Mouse (Mus musculus) erythroblast, adult 5-6 weeks (primary cell): ENCODE data around the gene Clpx. TPM values are rescaled to one million over a fixed set of nuclear protein-coding genes. Genes with fewer than 3 reads are reported as not detected.
"Not testable (repeated sequence)": the region's sequence is repeated elsewhere in the genome, so short reads cannot be mapped to it uniquely, and the experiment has no call there.

ENCODE experiments used
- ATAC-seq: replicated peaks from 2 replicates; pipeline ENCODE4 v1.8.0; 2016; ENCODE audit warnings: moderate number of reproducible peaks, mild to moderate bottlenecking, moderate TSS enrichment, inconsistent platforms; ENCODE audit not compliant: poor library complexity, low FRiP score, severe bottlenecking
- total RNA-seq, 2 experiments: library from RNA; stranded (forward) in 1 of 2; stranded (reverse) in 1 of 2; fragments of 150-400 nt in 1 of 2; fragments of 200-764, 138-1000 nt in 1 of 2; gene quantifications; 2 replicates each; pipeline versions ENCODE4 v1.2.3 to v1.2.4; 2015 to 2017; ENCODE audit warnings: low replicate concordance in 2 of 2

The Clpx gene
- total RNA-seq, 2 experiments from 2014 or later: 20.8 to 34.5 TPM

GRCm38 (mm10) chr9:65339146-65339545, 45.1 kb downstream of the Clpx start:
- no peak for ATAC-seq

GRCm38 (mm10) chr9:65340414-65340813, 46.4 kb downstream of the Clpx start:
- no peak for ATAC-seq

- ATAC-seq: not testable (repeated sequence)
These were observed 51.4 kb downstream of the Clpx start for GRCm38 (mm10) chr9:65345439-65345838.

GRCm38 (mm10) chr9:65345854-65346475, 51.9 kb downstream of the Clpx start, which contains the start of gene Pdcd7:
Gene Pdcd7 (plus strand): TSS chr9:65346104.
- peak; percentile 91 for ATAC-seq

GRCm38 (mm10) chr9:65346476-65347111, 52.5 kb downstream of the Clpx start:
- ATAC-seq: peak; percentile 72

GRCm38 (mm10) chr9:65347112-65347850, 53.2 kb downstream of the Clpx start:
- 0 out of 2 replicates have a peak, but pooled peaks have one; percentile 9 for ATAC-seq

GRCm38 (mm10) chr9:65353251-65353650, 59.2 kb downstream of the Clpx start:
- no peak for ATAC-seq

GRCm38 (mm10) chr9:65356561-65356960, 62.5 kb downstream of the Clpx start:
- no peak for ATAC-seq

GRCm38 (mm10) chr9:65356971-65357370, 62.9 kb downstream of the Clpx start:
- ATAC-seq: no peak

- peak; percentile 94 for ATAC-seq
These were observed 65.0 kb downstream of the Clpx start for GRCm38 (mm10) chr9:65358956-65359480.

- no peak for ATAC-seq
These were observed 66.8 kb downstream of the Clpx start, which contains the start of gene Ubap1l for GRCm38 (mm10) chr9:65360641-65361448. Gene Ubap1l (plus strand): TSS chr9:65361041.

- ATAC-seq: no peak
These were observed 69.6 kb downstream of the Clpx start for GRCm38 (mm10) chr9:65363684-65364083.

- no peak for ATAC-seq
These were observed 71.7 kb downstream of the Clpx start for GRCm38 (mm10) chr9:65365721-65366120.

- no peak for ATAC-seq
These were observed 77.7 kb downstream of the Clpx start for GRCm38 (mm10) chr9:65371756-65372155.

- no peak for ATAC-seq
These were observed 78.4 kb downstream of the Clpx start for GRCm38 (mm10) chr9:65372449-65372848.

GRCm38 (mm10) chr9:65374468-65375162, 80.6 kb downstream of the Clpx start:
- ATAC-seq: no peak

- no peak for ATAC-seq
These were observed 81.3 kb downstream of the Clpx start for GRCm38 (mm10) chr9:65375163-65375934.
